In the genomic region with DNA sequence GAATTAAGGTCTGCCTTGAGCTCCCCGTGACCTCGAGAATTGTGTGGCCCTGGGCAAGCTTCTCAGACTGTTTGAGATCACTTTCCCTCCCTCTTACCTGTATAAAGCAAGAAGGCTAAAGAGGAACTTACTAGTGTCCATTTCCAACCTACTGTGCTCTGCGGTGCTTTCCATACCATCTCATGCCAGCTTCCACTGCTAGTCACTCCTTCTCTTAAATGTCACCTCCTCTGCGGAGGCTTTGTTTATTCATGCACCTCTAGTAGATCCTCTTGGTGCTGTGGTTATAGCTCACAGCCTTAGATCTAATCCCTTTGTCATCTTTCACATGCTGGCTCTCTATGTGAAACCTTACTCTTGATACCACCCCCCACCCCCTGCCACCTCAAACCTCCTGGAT, we compare ENCODE assay signal across 14 mouse cellular contexts.
"Had no signal": no experiment of that assay in that cellular context is flagged by ENCODE, and none has a peak within 500 bp of the region (broad histone marks: within the 10 kb centered on the region; RNA-seq: fewer than 3 reads in every experiment).

No protein-coding gene starts in this region.

- H3K27ac ChIP-seq: limb, embryonic 12.5 days; liver, embryonic 13.5 days; lung, embryonic 15.5 days; midbrain, embryonic 13.5 days; neural tube, embryonic 13.5 days; stomach, postnatal 0 days had no signal

- DNase-seq: kidney, adult 8-10 months; kidney, postnatal 25 days; liver; liver, embryonic 13.5 days; liver, postnatal 0 days; lung, postnatal 14 days; retina, postnatal 1 day; thymus, adult 18-20 months; thymus, postnatal 14 days had no signal

- H3K4me1 ChIP-seq: limb, embryonic 12.5 days; liver, embryonic 13.5 days; lung, embryonic 15.5 days; midbrain, embryonic 13.5 days; neural tube, embryonic 13.5 days had no signal

- H3K4me3 ChIP-seq: limb, embryonic 12.5 days; liver, embryonic 13.5 days; lung, embryonic 15.5 days; midbrain, embryonic 13.5 days; neural tube, embryonic 13.5 days had no signal
